Mouse (Mus musculus) layer of hippocampus, adult 11-12 months (tissue): ENCODE measurements around the gene Gm44596.

Source experiments
- DNase-seq: peaks from one replicate; pipeline ENCODE4 v3.0.0; 2022; ENCODE audit warnings: low spot score

The Gm44596 gene

GRCm38 (mm10) chr6:128429300-128429699, 54.0 kb downstream of the Gm44596 start:
- DNase-seq: no peak

DNA sequence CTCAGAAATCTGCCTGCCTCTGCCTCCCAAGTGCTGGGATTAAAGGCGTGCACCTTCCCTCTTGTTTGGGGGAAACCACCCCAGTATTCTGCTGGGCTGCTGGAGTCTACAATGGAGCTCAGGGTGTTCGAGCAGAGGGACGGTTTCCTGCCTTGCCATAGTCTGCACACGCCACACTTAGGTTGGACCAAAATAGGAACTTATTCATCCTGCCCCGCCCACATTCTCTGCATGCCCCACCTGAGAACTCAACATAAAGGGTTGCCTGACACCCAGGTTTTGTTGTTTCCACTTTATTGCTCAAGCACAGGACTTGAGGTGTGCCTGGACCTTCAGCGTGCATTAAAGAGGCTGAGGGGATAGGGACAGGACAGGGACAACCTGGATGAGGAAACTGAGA, 54.5 kb downstream of the Gm44596 start:
- DNase-seq: no peak

- DNase-seq: no peak
Observed at GRCm38 (mm10) chr6:128432356-128432915, 57.1 kb downstream of the Gm44596 start.

DNA sequence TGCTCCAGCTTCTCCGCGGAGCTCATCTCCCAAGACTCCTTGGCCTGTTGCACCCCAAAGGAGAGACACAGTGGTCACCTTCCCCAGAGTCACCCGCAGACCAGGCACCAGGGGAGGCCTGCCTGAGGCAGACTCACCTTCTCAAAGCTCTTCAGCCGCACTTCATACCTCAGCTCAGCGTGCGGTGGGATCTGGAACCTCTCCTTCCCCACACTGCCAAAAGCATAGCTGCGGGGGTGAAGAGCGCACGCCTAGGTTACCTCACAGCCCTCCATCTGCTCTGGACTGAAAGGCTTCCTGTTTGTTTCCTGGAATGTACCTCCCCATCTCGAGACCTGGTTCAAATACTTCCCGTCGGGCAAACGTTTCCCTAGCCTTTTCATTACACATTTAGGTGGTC, 58.3 kb downstream of the Gm44596 start:
- DNase-seq: no peak

GRCm38 (mm10) chr6:128435474-128435873, 60.2 kb downstream of the Gm44596 start:
- DNase-seq: no peak

GRCm38 (mm10) chr6:128436356-128437005, 61.2 kb downstream of the Gm44596 start:
- DNase-seq: no peak

DNA sequence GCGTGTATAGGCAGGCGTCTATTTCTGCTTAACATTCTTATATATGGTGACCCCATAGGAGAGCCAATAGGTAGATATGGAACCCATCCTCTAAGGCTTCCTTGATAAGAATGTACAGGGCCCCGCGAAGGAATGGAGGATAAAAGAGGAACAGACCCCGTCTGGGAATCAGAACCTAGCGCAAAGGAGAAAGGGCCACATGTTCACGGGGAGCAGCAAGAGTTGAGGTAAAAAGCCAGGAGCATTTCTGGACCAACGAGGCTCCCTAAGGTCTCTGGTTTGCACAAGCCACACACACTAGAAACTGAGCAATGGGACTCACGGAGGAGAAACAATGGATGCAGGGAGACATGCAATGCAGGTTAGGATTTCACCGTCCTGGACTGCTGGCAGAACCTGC, 62.0 kb downstream of the Gm44596 start:
- DNase-seq: no peak

DNA sequence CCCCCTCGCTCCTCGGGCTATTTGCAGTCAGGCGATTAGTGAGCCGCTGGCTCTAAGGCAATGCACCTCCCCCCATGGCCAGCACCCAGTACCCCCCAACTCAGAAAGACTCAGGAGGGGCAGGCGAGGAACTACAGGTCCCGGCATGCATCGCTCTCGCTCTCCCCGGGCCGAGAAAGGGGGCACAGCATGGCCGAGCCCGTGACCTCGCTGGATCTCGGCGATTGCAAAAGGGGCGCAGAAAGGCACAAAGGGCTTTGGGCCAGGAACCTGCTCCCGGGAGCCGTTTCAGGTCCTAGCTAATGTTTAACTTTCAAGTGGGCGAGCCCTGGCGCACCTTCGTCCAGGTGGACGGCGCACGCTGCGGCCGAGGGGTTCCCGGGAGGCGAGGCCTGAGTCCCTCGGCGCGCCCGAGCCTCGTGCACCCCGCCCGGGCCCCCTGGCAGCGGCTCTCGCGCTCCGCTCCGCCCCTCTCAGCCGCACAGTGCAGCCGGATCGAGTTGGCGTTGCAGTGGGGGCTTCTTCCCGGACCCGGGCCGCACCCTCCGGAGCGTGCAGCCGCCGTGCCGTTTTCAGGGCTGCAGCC, 62.5 kb downstream of the Gm44596 start:
- DNase-seq: peak; percentile 60

- DNase-seq: peak; percentile 90
Observed at GRCm38 (mm10) chr6:128438317-128438870, 63.1 kb downstream of the Gm44596 start, which contains the start of gene Fkbp4. Gene Fkbp4 (minus strand): TSS chr6:128438677.

DNA sequence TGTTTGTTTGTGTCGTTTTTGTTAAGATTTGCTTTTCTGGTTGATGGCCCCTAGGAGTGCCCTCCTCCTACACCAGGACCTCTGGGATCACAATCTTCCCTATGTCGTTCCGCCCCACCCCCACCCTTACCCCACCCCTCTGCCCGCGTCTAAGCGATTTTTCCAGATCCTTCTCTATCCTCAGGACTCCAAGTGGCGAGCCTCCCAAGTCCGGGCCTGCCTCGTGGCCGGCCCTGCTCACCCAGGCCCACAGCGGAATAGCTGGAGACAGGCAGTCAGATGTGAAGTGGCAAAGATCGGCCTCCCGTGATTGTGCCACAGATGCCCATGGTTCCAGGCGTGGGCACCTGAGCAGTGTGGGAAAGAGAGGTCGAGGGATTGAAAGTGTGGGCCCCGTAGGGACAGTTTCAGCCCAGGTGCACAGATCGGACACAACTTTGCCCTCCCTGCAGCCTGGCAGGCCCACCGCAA, 63.6 kb downstream of the Gm44596 start:
- DNase-seq: no peak

DNA sequence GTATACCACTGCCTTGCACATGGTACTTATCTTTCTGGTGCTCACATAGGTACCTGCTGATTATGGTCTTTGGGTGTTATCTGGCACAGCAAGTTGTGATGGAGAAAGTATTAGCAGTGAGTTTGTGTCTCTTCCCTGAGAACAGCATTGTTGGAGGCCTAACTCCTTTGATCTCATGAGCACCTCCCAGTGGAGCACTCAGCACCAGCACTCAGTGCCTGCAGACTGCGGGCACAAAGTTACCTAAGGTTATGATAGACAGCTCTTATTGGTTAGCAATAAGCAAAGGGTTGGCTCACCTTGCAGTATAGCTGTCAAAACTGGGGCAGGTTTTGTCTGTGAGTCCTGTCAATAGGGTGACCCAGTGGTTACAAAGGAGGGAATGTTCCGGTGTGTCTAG, 64.9 kb downstream of the Gm44596 start:
- no peak for DNase-seq

- DNase-seq: peak; percentile 71
Observed at GRCm38 (mm10) chr6:128445761-128446535, 70.6 kb downstream of the Gm44596 start.

- no peak for DNase-seq
Observed at GRCm38 (mm10) chr6:128447063-128447462, 71.8 kb downstream of the Gm44596 start.

- peak; percentile 41 for DNase-seq
Observed at GRCm38 (mm10) chr6:128455835-128456605, 80.7 kb downstream of the Gm44596 start.
